Mouse (Mus musculus) heart, adult 2 months (tissue): ENCODE data around the gene Pank4. TPM values are rescaled to one million over a fixed set of nuclear protein-coding genes. Genes with fewer than 3 reads are reported as not detected.

ENCODE experiments used
- DNase-seq, 2 experiments: peaks; one replicate each; pipeline ENCODE4 v3.0.0; 2021
- H3K27ac ChIP-seq: fragments of 200-600 bp; 2 replicates; pipeline ENCODE4 v1.8.1; 2022
- H3K27me3 ChIP-seq: fragments of 200-500 bp; 2 replicates; pipeline ENCODE4 v1.6.1; 2012; ENCODE audit warnings: mild to moderate bottlenecking, low read length, inconsistent platforms, mixed read lengths; ENCODE audit not compliant: control insufficient read depth, insufficient read depth
- H3K36me3 ChIP-seq: fragments of 200-500 bp; 2 replicates; pipeline ENCODE4 v1.6.1; 2012; ENCODE audit warnings: low read length, inconsistent platforms; ENCODE audit not compliant: control insufficient read depth, insufficient read depth
- H3K4me1 ChIP-seq: fragments of 200-500 bp; 2 replicates; pipeline ENCODE4 v1.6.1; 2011; ENCODE audit warnings: low read length; ENCODE audit not compliant: control insufficient read depth, insufficient read depth
- H3K4me3 ChIP-seq: fragments of 200-600 bp; 2 replicates; pipeline ENCODE4 v1.8.1; 2022
- H3K79me2 ChIP-seq: fragments of 200-500 bp; replicated peaks from 2 replicates; pipeline ENCODE4 v1.6.1; 2012; ENCODE audit warnings: mild to moderate bottlenecking, inconsistent platforms, low read length, moderate library complexity, mixed read lengths; ENCODE audit not compliant: control insufficient read depth, insufficient read depth
- H3K9ac ChIP-seq: fragments of 200-500 bp; 2 replicates; pipeline ENCODE4 v1.6.1; 2012; ENCODE audit warnings: low read depth, mild to moderate bottlenecking, control low read depth, inconsistent platforms, low read length, mixed read lengths
- CTCF ChIP-seq: fragments of 200-600 bp; IDR thresholded peaks from 2 replicates; pipeline ENCODE4 v1.8.1; 2022; ENCODE audit warnings: antibody characterized with exemption, mild to moderate bottlenecking, moderate library complexity
- EP300 ChIP-seq: fragments of 200-500 bp; IDR thresholded peaks from 2 replicates; pipeline ENCODE4 v1.6.1; 2011; ENCODE audit warnings: low read depth, low read length, control low read depth; ENCODE audit not compliant: insufficient read depth
- POLR2A ChIP-seq: fragments of 200-500 bp; IDR thresholded peaks from 2 replicates; pipeline ENCODE4 v1.6.1; 2011; ENCODE audit warnings: mild to moderate bottlenecking, low read depth, low read length, control low read depth; ENCODE audit not compliant: insufficient read depth
- WGBS: fragments of 180-500 bp; shearing (Covaris S2); methylation state at CpG from one replicate; pipeline ENCODE4 v1.1.7; 2018; 5-methylcytosine and 5-hydroxymethylcytosine counted together
- intact Hi-C: fragments of 180-260 bp; cut with DNase I; formaldehyde crosslinking; loops from one replicate; pipeline ENCODE4 v1.15.1; 2025
- polyA plus RNA-seq: library from polyadenylated mRNA; depleted of rRNA; stranded (reverse); fragments of >200 nt; gene quantifications from 2 replicates; pipeline ENCODE4 v1.2.3, GENCODE M21; 2012
- total RNA-seq, 2 experiments: library from RNA; stranded (reverse); gene quantifications; 2 replicates each; pipeline ENCODE4 v1.2.3; 2021

The Pank4 gene
- total and polyA plus RNA-seq, 3 experiments: 40.7 to 59.6 (median 43.9) TPM

DNA sequence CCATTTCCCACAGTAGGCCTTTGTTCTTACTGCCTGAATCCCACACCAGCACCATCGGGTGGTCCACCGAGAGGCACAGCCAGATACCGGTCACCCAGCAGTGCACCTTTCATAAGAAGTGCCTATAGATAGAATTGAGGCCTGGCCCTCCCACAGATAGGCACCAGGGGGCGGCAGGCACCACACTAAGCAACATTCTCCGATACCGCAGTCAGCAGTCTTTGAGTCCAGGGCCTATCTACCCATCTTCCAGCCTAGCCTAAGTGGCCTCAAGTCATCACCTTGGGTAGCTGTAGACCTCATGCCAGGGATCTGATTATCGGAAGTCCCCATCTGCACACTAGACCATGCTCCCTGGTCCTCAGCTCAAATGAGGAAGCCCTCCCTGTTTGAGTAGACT lies 17.6 kb downstream of the Pank4 start:
- intact Hi-C loops: loop anchor here (2.0 kb wide), 1 partner anchor 85 kb away; the partner anchor contains the start of gene Pex10
- no peaks in the 10 kb centered on the region for H3K27me3 ChIP-seq
- no peak overlapping the region for H3K4me3 ChIP-seq
- no peak overlapping the region for H3K27ac ChIP-seq
- H3K4me1 ChIP-seq: 0 out of 2 replicates have a peak, but pooled peaks cover 1% of the 10 kb centered on the region
- H3K79me2 ChIP-seq: no peaks in the 10 kb centered on the region
- no peak overlapping the region for H3K9ac ChIP-seq
- peak; percentile 77 for TF ChIP-seq CTCF
- 0 out of 2 replicates have a peak, but pooled peaks have one; percentile 40 for TF ChIP-seq EP300
- TF ChIP-seq POLR2A: peak; percentile 35; the same call in 1 of the 2 replicates
- DNase-seq: peak; percentile 48 to 60
- H3K36me3 ChIP-seq: no peaks in the 10 kb centered on the region
- WGBS: 23% methylated on average over 7 of the region's 7 CpGs

GRCm38 (mm10) chr4:154982247-154983120 lies 18.6 kb downstream of the Pank4 start:
- H3K9ac ChIP-seq: no peak overlapping the region
- H3K36me3 ChIP-seq: no peaks in the 10 kb centered on the region
- 67% methylated on average over 19 of the region's 19 CpGs for WGBS
- H3K4me1 ChIP-seq: 0 out of 2 replicates have a peak, but pooled peaks cover 1% of the 10 kb centered on the region
- no peak overlapping the region for H3K27ac ChIP-seq
- intact Hi-C loops: no loop called here
- no peak overlapping the region for H3K4me3 ChIP-seq
- DNase-seq: no peak
- no peaks in the 10 kb centered on the region for H3K79me2 ChIP-seq
- TF ChIP-seq EP300 (no peak), CTCF (no peak), POLR2A (no peak)
- no peaks in the 10 kb centered on the region for H3K27me3 ChIP-seq

DNA sequence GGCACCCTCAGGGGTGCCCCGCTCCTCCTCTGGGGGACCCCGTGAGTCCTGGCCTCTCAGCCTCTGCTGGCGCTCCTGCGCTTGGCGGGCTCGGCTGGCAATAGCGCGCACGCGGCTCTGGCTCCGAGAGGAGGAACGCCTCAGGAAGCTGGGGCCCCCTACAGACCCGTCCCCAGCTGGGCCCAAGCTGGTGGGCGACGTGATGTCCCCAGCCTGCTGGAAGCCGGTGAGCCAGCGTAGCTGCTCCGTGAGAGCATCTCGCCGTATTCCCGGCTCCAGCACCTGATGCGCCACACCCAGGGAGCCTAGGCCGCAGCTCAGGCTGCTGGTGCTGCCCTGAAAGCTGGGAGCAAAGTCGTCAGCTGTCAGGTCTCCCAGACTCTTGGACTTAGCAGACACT lies 19.8 kb downstream of the Pank4 start:
- H3K9ac ChIP-seq: no peak overlapping the region
- intact Hi-C loops: no loop called here
- H3K36me3 ChIP-seq: no peaks in the 10 kb centered on the region
- 30% methylated on average over 24 of the region's 24 CpGs for WGBS
- no peaks in the 10 kb centered on the region for H3K79me2 ChIP-seq
- 0 out of 2 replicates have a peak, but pooled peaks cover 1% of the 10 kb centered on the region for H3K4me1 ChIP-seq
- H3K4me3 ChIP-seq: no peak overlapping the region
- TF ChIP-seq CTCF: no peak
- no peak for TF ChIP-seq EP300
- TF ChIP-seq POLR2A: no peak
- no peaks in the 10 kb centered on the region for H3K27me3 ChIP-seq
- no peak overlapping the region for H3K27ac ChIP-seq
- no peak for DNase-seq

DNA sequence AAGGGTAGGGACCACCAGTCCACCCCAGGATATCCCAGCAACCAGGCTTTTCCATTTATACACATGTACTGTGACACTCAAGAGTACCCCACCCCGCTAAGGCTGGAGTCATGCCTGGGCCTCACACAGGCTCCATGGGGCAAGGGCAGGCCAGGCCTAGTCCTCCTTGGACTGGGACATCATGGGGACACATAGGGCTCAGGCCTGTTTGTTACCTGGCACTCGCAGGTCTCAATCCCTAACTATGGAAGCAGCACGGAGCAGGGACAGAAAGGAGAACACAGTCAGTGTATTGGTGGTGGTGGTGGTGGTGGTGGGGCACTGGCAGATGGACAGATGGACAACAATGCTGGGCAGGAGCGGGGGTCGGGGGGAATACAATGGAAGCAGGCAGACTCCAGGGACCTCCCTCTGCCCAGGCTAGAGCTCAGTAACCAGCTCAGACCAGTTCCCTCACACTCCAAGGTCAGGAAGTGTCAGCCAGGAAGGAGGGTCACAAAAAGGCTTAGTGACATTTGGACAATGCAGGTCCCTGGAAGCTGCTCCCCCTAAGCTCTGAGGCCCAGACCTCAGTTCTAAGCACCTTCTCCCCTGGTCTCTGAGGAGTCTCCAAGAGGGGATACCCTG lies 21.3 kb downstream of the Pank4 start:
- 84% methylated on average over 5 of the region's 5 CpGs for WGBS
- H3K27me3 ChIP-seq: no peaks in the 10 kb centered on the region
- DNase-seq: no peak
- no peak overlapping the region for H3K4me3 ChIP-seq
- H3K27ac ChIP-seq: no peak overlapping the region
- TF ChIP-seq CTCF (no peak), EP300 (no peak), POLR2A (no peak)
- intact Hi-C loops: no loop called here
- H3K4me1 ChIP-seq: 0 out of 2 replicates have a peak, but pooled peaks cover 1% of the 10 kb centered on the region
- H3K9ac ChIP-seq: no peak overlapping the region
- H3K36me3 ChIP-seq: no peaks in the 10 kb centered on the region
- no peaks in the 10 kb centered on the region for H3K79me2 ChIP-seq

DNA sequence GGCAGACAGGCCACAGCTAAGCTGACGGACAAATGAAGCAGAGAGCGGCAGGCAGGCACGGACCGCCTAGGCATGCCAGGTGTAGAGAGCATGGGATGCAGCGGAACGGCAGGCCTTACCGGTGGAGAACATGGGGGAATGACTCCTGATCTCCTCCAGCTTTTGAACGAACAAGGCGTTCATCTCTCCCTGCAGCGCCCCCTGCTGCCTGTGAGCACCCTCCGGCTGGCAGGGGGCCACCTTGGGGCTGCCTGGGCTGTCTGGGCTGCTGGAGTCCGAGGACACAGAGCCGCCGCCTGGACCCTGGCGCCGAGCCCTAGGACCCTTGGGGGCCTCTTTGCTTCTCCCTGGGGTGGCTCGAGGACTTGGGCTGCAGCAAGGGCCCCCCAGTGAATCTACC lies 22.2 kb downstream of the Pank4 start:
- DNase-seq: peak; percentile 66 to 84
- Histone ChIP-seq H3K27me3 (no peaks in the 10 kb centered on the region), H3K36me3 (no peaks in the 10 kb centered on the region), H3K27ac (no peak overlapping the region), H3K4me1 (0 out of 2 replicates have a peak, but pooled peaks cover 1% of the 10 kb centered on the region), H3K4me3 (no peak overlapping the region), H3K9ac (peak overlapping the region; percentile 49), H3K79me2 (no peaks in the 10 kb centered on the region)
- 15% methylated on average over 17 of the region's 17 CpGs for WGBS
- intact Hi-C loops: loop anchor here (1.0 kb wide), 1 partner anchor 42 kb away; no protein-coding TSS in a partner anchor
- no peak for TF ChIP-seq EP300
- TF ChIP-seq CTCF: peak; percentile 84
